Mouse (Mus musculus): ENCODE measurements around the gene Nlgn2.

DNA sequence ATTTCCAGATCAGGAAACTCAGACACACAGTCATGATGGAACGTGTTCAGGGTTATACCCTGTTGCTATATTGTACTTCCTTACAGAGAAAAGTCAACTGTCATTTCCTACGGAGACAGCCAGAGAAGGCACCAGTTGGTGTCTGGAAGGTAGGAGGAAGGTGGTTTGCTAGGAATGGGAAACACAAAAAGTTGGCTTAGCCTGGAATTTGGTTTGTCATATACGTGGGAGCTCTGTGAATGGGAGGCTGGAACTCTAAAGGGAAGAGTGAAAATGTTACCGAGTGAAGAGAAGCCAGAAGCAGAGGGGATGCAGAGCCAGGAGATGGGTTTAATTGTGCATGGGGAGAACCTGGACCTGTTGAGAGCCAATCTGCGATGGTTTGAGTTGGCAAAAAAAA lies 46.2 kb downstream of the Nlgn2 start:
- TF ChIP-seq POLR2A (IDR thresholded peaks at IDR 0.05; ENCODE audit: borderline replicate concordance, low read depth, low read length), result no peak
- no peak for TF ChIP-seq CTCF (IDR thresholded peaks at IDR 0.05; ENCODE audit: low read depth, low read length)
